Mouse (Mus musculus) embryo, embryonic 11 days (tissue): ENCODE data around the gene Pou5f1.
"Not testable (repeated sequence)": the region's sequence is repeated elsewhere in the genome, so short reads cannot be mapped to it uniquely, and the experiment has no call there.

ENCODE experiments used
- DNase-seq: peaks from one replicate; pipeline ENCODE4 v3.0.0-alpha.2; 2015

The Pou5f1 gene

GRCm38 (mm10) chr17:35505776-35506175, at the start of gene Pou5f1:
TSS of gene Pou5f1 (plus strand) at chr17:35506018.
- DNase-seq = no peak

GRCm38 (mm10) chr17:35458247-35458646, 47.6 kb upstream of the Pou5f1 start:
- DNase-seq = not testable (repeated sequence)

GRCm38 (mm10) chr17:35460513-35461341, 45.1 kb upstream of the Pou5f1 start:
- DNase-seq = not testable (repeated sequence)

- peak; percentile 45 for DNase-seq
Measured at GRCm38 (mm10) chr17:35465651-35466050, 40.2 kb upstream of the Pou5f1 start.

- DNase-seq = not testable (repeated sequence)
Measured at GRCm38 (mm10) chr17:35468936-35469335, 36.9 kb upstream of the Pou5f1 start.

GRCm38 (mm10) chr17:35469842-35470751, 35.7 kb upstream of the Pou5f1 start, which contains the start of gene H2-Q10:
TSS of gene H2-Q10 (plus strand) at chr17:35470089.
- peak; percentile 33 for DNase-seq

- peak; percentile 70 for DNase-seq
Measured at GRCm38 (mm10) chr17:35484066-35484465, 21.8 kb upstream of the Pou5f1 start.

- no peak for DNase-seq
Measured at GRCm38 (mm10) chr17:35485702-35486101, 20.1 kb upstream of the Pou5f1 start.

- DNase-seq = no peak
Measured at GRCm38 (mm10) chr17:35486726-35487125, 19.1 kb upstream of the Pou5f1 start.

- DNase-seq = no peak
Measured at GRCm38 (mm10) chr17:35488041-35488440, 17.8 kb upstream of the Pou5f1 start.

- DNase-seq = no peak
Measured at GRCm38 (mm10) chr17:35490320-35490719, 15.5 kb upstream of the Pou5f1 start.

GRCm38 (mm10) chr17:35497124-35497523, 8.7 kb upstream of the Pou5f1 start:
- no peak for DNase-seq

GRCm38 (mm10) chr17:35502226-35502625, 3.6 kb upstream of the Pou5f1 start:
- peak; percentile 59 for DNase-seq

- no peak for DNase-seq
Measured at GRCm38 (mm10) chr17:35502762-35503161, 3.1 kb upstream of the Pou5f1 start.

- DNase-seq = no peak
Measured at GRCm38 (mm10) chr17:35503849-35504248, 2.0 kb upstream of the Pou5f1 start.

- DNase-seq = no peak
Measured at GRCm38 (mm10) chr17:35504628-35505481, 963 bp upstream of the Pou5f1 start.

- no peak for DNase-seq
Measured at GRCm38 (mm10) chr17:35506881-35507280, 1.1 kb downstream of the Pou5f1 start.

- no peak for DNase-seq
Measured at GRCm38 (mm10) chr17:35507556-35508260, 1.9 kb downstream of the Pou5f1 start.

GRCm38 (mm10) chr17:35508279-35508678, 2.5 kb downstream of the Pou5f1 start:
- not testable (repeated sequence) for DNase-seq

GRCm38 (mm10) chr17:35509284-35509683, 3.5 kb downstream of the Pou5f1 start:
- peak; percentile 62 for DNase-seq

GRCm38 (mm10) chr17:35512916-35513626, 7.3 kb downstream of the Pou5f1 start:
- DNase-seq = no peak
